In the genomic region with DNA sequence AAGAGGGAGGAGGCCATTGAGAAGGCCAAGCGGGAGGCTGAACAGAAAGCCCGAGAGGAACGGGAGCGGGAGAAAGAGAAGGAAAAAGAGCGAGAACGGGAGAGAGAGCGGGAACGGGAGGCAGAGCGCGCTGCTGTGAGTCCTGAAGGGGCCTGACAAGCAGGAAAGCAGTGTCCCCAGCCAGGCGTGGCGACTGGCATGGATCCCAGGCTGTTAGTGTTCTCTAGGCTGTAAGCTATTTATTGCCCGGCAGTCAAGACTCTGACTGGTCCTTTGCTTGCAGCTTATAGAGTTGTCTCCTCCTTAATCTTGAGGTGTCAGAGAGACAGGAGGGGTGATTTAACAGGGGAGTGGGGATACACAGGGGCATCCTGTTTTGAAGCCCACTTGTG, we compare ENCODE assay signal across 11 mouse cellular contexts. TPM values are rescaled to one million over a fixed set of nuclear protein-coding genes. Genes with fewer than 3 reads are reported as not detected.
DNase-seq lines count a peak whose midpoint lies in the region; ATAC-seq and TF ChIP-seq lines count a peak whose summit lies in the region.
"Had no signal": no experiment of that assay in that cellular context is flagged by ENCODE, and none has a peak within 500 bp of the region (broad histone marks: within the 10 kb centered on the region; RNA-seq: fewer than 3 reads in every experiment).

No protein-coding gene starts in this region.

- no peak overlapping the region for H3K4me3 ChIP-seq in intestine, postnatal 0 days (ENCODE audit: low read depth, low read length)
- no peak overlapping the region for H3K4me3 ChIP-seq in intestine, embryonic 15.5 days (replicated peaks)
- no peak overlapping the region for H3K4me3 ChIP-seq in lung, embryonic 14.5 days (ENCODE audit: low read depth, low read length)
- H3K4me3 ChIP-seq: forebrain, embryonic 12.5 days had no signal

- H3K4me2 ChIP-seq in intestine, postnatal 0 days (replicated peaks; ENCODE audit: low read depth): no peak overlapping the region
- H3K4me2 ChIP-seq in intestine, embryonic 15.5 days (replicated peaks): no peak overlapping the region
- no peak overlapping the region for H3K4me2 ChIP-seq in lung, embryonic 14.5 days
- H3K4me2 ChIP-seq: forebrain, embryonic 12.5 days had no signal

- no peaks in the 10 kb centered on the region for H3K9me3 ChIP-seq in intestine, postnatal 0 days (ENCODE audit: control insufficient read depth)
- no peaks in the 10 kb centered on the region for H3K9me3 ChIP-seq in intestine, embryonic 15.5 days
- H3K9me3 ChIP-seq in lung, embryonic 14.5 days (ENCODE audit: low read depth, low read length): no peaks in the 10 kb centered on the region
- H3K9me3 ChIP-seq: forebrain, embryonic 12.5 days had no signal

- TF ChIP-seq POLR2A in brain, embryonic 14.5 days (IDR thresholded peaks at IDR 0.05; ENCODE audit: borderline replicate concordance, extremely low read depth, insufficient read depth, insufficient read length, poor library complexity, severe bottlenecking): no peak

- intact Hi-C loops in gastrocnemius, postnatal 14 days (cut with DNase I; ENCODE audit: low total_unique reads): no loop called here

- no peak for TF ChIP-seq CTCF in intestine, postnatal 0 days (IDR thresholded peaks at IDR 0.05; ENCODE audit: low read depth)
- no peak for TF ChIP-seq CTCF in brain, embryonic 14.5 days (IDR thresholded peaks at IDR 0.05; ENCODE audit: borderline replicate concordance, extremely low read depth, insufficient read depth, insufficient read length)
- TF ChIP-seq CTCF in lung, embryonic 14.5 days (IDR thresholded peaks at IDR 0.05; ENCODE audit: low read depth): no peak

- no peak overlapping the region for H3K9ac ChIP-seq in intestine, postnatal 0 days (ENCODE audit: low read depth, low read length)
- no peak overlapping the region for H3K9ac ChIP-seq in intestine, embryonic 15.5 days
- no peak overlapping the region; the same call in 1 of the 2 replicates for H3K9ac ChIP-seq in lung, embryonic 14.5 days
- H3K9ac ChIP-seq: forebrain, embryonic 12.5 days; liver, embryonic 14.5 days had no signal

- H3K27ac ChIP-seq in intestine, postnatal 0 days (ENCODE audit: low read depth, low read length): 0 out of 2 replicates have a peak overlapping the region, but pooled peaks have one; percentile 7
- H3K27ac ChIP-seq in intestine, embryonic 15.5 days: no peak overlapping the region
- no peak overlapping the region for H3K27ac ChIP-seq in lung, embryonic 14.5 days (ENCODE audit: low read depth)
- H3K27ac ChIP-seq: forebrain, embryonic 12.5 days; liver, embryonic 14.5 days had no signal

- H3K27me3 ChIP-seq in intestine, postnatal 0 days (replicated peaks; ENCODE audit: control insufficient read depth, insufficient read depth, low read length): no peaks in the 10 kb centered on the region
- H3K27me3 ChIP-seq in intestine, embryonic 15.5 days (replicated peaks): no peaks in the 10 kb centered on the region
- no peaks in the 10 kb centered on the region for H3K27me3 ChIP-seq in lung, embryonic 14.5 days (ENCODE audit: insufficient read depth, low read length)
- H3K27me3 ChIP-seq: forebrain, embryonic 12.5 days had no signal

- WGBS in intestine, postnatal 0 days: 63% methylated on average over 13 of the region's 13 CpGs
- 84% methylated on average over 13 of the region's 13 CpGs for WGBS in intestine, embryonic 15.5 days
- 77% methylated on average over 13 of the region's 13 CpGs for WGBS in lung, embryonic 14.5 days

- H3K4me1 ChIP-seq in intestine, postnatal 0 days (replicated peaks; ENCODE audit: control insufficient read depth, insufficient read depth, low read length): no peaks in the 10 kb centered on the region
- no peaks in the 10 kb centered on the region for H3K4me1 ChIP-seq in intestine, embryonic 15.5 days (replicated peaks)
- H3K4me1 ChIP-seq in lung, embryonic 14.5 days (ENCODE audit: insufficient read depth): no peaks in the 10 kb centered on the region
- H3K4me1 ChIP-seq: forebrain, embryonic 12.5 days had no signal

- no peak for ATAC-seq in intestine, postnatal 0 days
- ATAC-seq in intestine, embryonic 15.5 days: no peak
- no peak for ATAC-seq in lung, embryonic 14.5 days (ENCODE audit: insufficient read depth)
- ATAC-seq in megakaryocyte-erythroid progenitor cell, adult 5-6 weeks (replicated peaks; ENCODE audit: low FRiP score, low TSS enrichment, poor library complexity, severe bottlenecking): no peak

- peak; percentile 56 for DNase-seq in brain, embryonic 14.5 days (ENCODE audit: low read depth)
- DNase-seq in gastrocnemius, postnatal 14 days: peak; percentile 64
- peak; percentile 61 for DNase-seq in lung, embryonic 14.5 days
- DNase-seq in embryo, embryonic 9.5 days (ENCODE audit: extremely low spot score): no peak
- DNase-seq: adrenal gland, postnatal 14 days; spleen, adult 18-20 months had no signal

- peaks cover 91% of the 10 kb centered on the region for H3K36me3 ChIP-seq in intestine, postnatal 0 days (ENCODE audit: control insufficient read depth, insufficient read depth)
- H3K36me3 ChIP-seq in intestine, embryonic 15.5 days: peaks cover 85% of the 10 kb centered on the region
- peaks cover 96% of the 10 kb centered on the region for H3K36me3 ChIP-seq in lung, embryonic 14.5 days (ENCODE audit: insufficient read depth)

RNA-seq across cellular contexts. Expression of a gene that starts 35.9 kb away (rescaled TPM):
- polyA plus RNA-seq in intestine, postnatal 0 days (2015; fragmentation: Nextera tagmentation; extraction: Ambion mirVana): 0.75 and 0.81 TPM in 2 replicates
- polyA plus RNA-seq in intestine, embryonic 15.5 days (2015; fragmentation: Nextera tagmentation; extraction: Ambion mirVana): 0.80 and 1.2 TPM in 2 replicates
- 23.0 and 27.7 TPM in 2 replicates for polyA plus RNA-seq in brain, embryonic 14.5 days (2012; rRNA removed)
- not detected for total RNA-seq in gastrocnemius, postnatal 14 days (2021)
- not detected in 2 replicates for polyA plus RNA-seq in lung, embryonic 14.5 days (2014; fragmentation: Nextera tagmentation; extraction: Ambion mirVana)
- not detected in 2 replicates for total RNA-seq in megakaryocyte-erythroid progenitor cell, adult 5-6 weeks (2014; fragmentation: Nextera tagmentation)
- total RNA-seq in megakaryocyte-erythroid progenitor cell, adult 5-6 weeks (2017): not detected in 2 replicates
- polyA plus RNA-seq: liver, embryonic 14.5 days had no signal

Comparison
In these comparisons a context has a peak if more than half of its experiments do, and no peak if none do; other contexts are left out.
1. RNA of a gene that starts 35.9 kb away (polyA plus RNA-seq): 23.0 to 27.7 TPM in brain, embryonic 14.5 days; 0.75 to 0.81 TPM in intestine, postnatal 0 days, 0.80 to 1.2 TPM in intestine, embryonic 15.5 days and not detected in lung, embryonic 14.5 days; every median in the first group is over 10 times any median in the second.